Mouse (Mus musculus) midbrain, postnatal 0 days (tissue): ENCODE measurements at regions not wholly inside any gene's neighbourhood (a gene's known extent, or its start where the extent isn't known, plus 50 kb on each side); places are given as distances from the start of the nearest gene placed in this dataset.

ENCODE experiments used
- ATAC-seq: fragments of 200-750 bp; cut with Nextera tagmentation; 2 replicates; pipeline ENCODE4 v1.8.0; 2017; ENCODE audit warnings: moderate number of reproducible peaks, mild to moderate bottlenecking, moderate TSS enrichment, moderate library complexity; ENCODE audit not compliant: low FRiP score
- DNase-seq: peaks from one replicate; pipeline ENCODE4 v3.0.0-alpha.2; 2015; ENCODE audit warnings: low spot score
- H3K27ac ChIP-seq: fragments of 300-500 bp; sonication (generic); 2 replicates; pipeline ENCODE4 v1.5.1; 2014; ENCODE audit warnings: low read depth, mild to moderate bottlenecking, low read length, mixed read lengths
- H3K27me3 ChIP-seq: fragments of 300-500 bp; sonication (generic); 2 replicates; pipeline ENCODE4 v1.6.1; 2014; ENCODE audit warnings: low read length, control low read depth, mixed read lengths; ENCODE audit not compliant: insufficient read depth
- H3K36me3 ChIP-seq: fragments of 300-500 bp; sonication (generic); 2 replicates; pipeline ENCODE4 v1.6.1; 2014; ENCODE audit warnings: low read length, control low read depth, mixed read lengths; ENCODE audit not compliant: insufficient read depth
- H3K4me1 ChIP-seq: fragments of 300-500 bp; sonication (generic); 2 replicates; pipeline ENCODE4 v1.6.1; 2014; ENCODE audit warnings: mild to moderate bottlenecking, control low read depth, antibody characterized with exemption, low read length, mixed read lengths; ENCODE audit not compliant: insufficient read depth
- H3K4me2 ChIP-seq: fragments of 300-500 bp; sonication (generic); 2 replicates; pipeline ENCODE4 v1.6.1; 2014; ENCODE audit warnings: low read depth, mild to moderate bottlenecking, low read length, mixed read lengths; ENCODE audit not compliant: poor library complexity, severe bottlenecking
- H3K4me3 ChIP-seq: fragments of 300-500 bp; sonication (generic); 2 replicates; pipeline ENCODE4 v1.5.1; 2014; ENCODE audit warnings: low read depth, mild to moderate bottlenecking, low read length, moderate library complexity
- H3K9ac ChIP-seq: fragments of 300-500 bp; sonication (generic); replicated peaks from 2 replicates; pipeline ENCODE4 v1.6.1; 2014; ENCODE audit warnings: mild to moderate bottlenecking, low read length, moderate library complexity, mixed read lengths; ENCODE audit not compliant: poor library complexity, severe bottlenecking
- H3K9me3 ChIP-seq: fragments of 300-500 bp; sonication (generic); 2 replicates; pipeline ENCODE4 v1.6.1; 2016; ENCODE audit warnings: low read length, control low read depth
- CTCF ChIP-seq: IDR thresholded peaks from 2 replicates; pipeline ENCODE4 v1.5.1; 2016; ENCODE audit warnings: antibody characterized with exemption, mild to moderate bottlenecking
- WGBS: fragments of 180-500 bp; shearing (Covaris S2); extraction: QIAGEN DNeasy Blood & Tissue Kit; methylation state at CpG from one replicate; pipeline ENCODE4 v1.1.7; 2014; 5-methylcytosine and 5-hydroxymethylcytosine counted together

DNA sequence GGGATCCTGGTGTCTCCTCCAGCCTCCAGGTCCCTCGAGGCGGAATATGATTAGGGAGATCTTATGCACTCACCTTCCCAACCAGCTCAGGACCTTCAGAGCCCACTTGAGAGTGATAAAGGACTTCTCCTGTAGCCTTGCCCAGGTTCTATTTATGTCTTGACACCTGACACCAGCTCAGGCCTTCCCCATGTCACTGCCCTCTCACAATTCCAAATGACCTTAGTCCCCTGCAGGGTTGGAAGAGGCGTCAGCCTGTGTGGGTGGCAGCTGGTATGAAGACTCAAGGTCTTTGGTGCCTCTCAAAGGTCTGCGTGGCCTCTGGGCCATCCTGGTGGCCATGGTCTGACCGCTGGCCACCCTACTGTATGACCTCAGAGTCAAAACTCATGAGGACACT is 120.1 kb downstream of the 1810010D01Rik start:
- Histone ChIP-seq H3K4me1 (no peaks in the 10 kb centered on the region), H3K4me2 (no peak overlapping the region), H3K27me3 (no peaks in the 10 kb centered on the region), H3K4me3 (no peak overlapping the region), H3K9ac (no peak overlapping the region), H3K9me3 (no peaks in the 10 kb centered on the region), H3K27ac (no peak overlapping the region), H3K36me3 (no peaks in the 10 kb centered on the region)
- DNase-seq, result no peak
- no peak for TF ChIP-seq CTCF
- 83% methylated on average over 5 of the region's 5 CpGs for WGBS
- ATAC-seq, result no peak

DNA sequence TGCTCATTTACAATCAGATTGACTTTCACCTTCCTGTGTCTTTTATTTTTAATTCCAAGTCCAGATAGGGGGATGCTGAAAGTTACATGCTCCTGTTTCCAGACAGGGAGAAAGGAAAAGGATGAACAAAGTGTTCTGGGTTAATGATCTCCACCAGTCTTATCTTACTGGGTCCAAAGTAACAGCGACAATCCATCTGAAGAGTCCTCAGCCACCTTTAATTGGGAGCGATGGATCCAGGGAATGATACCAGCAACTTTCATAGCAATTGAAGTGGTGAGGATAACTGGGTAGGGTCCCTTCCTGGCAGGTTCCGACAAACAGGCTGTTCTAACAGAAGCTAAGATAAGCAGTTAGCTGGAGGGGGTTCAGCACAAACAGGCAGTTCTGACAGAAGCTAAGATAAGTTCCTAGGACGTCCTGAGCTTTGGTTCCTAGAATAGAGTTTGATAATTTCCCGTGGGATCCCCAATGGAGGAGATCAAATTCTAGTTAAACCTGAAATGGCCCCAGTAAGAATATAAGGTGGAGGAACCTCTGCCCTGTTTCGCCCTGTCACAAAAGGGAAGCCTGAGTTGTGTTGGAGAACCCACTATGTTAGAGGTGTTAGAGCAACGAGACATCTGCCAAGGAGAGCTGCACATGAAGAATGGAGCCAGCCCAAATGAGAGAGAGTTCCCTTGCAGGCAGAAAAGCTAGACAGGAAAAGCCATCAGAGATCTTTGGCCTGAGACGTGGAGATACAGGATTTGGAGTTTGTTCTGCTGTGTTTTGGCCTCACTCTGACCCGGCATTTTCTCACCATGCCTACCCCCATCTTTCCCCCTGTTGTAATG is 124.8 kb downstream of the 1810010D01Rik start:
- DNase-seq (no peak), ATAC-seq (no peak)
- Histone ChIP-seq H3K36me3 (no peaks in the 10 kb centered on the region), H3K27ac (no peak overlapping the region), H3K27me3 (no peaks in the 10 kb centered on the region), H3K9me3 (0 out of 2 replicates have a peak, but pooled peaks cover 6% of the 10 kb centered on the region), H3K4me1 (no peaks in the 10 kb centered on the region), H3K4me3 (no peak overlapping the region), H3K4me2 (no peak overlapping the region), H3K9ac (no peak overlapping the region)
- WGBS, result 81% methylated on average over 9 of the region's 9 CpGs
- no peak for TF ChIP-seq CTCF

DNA sequence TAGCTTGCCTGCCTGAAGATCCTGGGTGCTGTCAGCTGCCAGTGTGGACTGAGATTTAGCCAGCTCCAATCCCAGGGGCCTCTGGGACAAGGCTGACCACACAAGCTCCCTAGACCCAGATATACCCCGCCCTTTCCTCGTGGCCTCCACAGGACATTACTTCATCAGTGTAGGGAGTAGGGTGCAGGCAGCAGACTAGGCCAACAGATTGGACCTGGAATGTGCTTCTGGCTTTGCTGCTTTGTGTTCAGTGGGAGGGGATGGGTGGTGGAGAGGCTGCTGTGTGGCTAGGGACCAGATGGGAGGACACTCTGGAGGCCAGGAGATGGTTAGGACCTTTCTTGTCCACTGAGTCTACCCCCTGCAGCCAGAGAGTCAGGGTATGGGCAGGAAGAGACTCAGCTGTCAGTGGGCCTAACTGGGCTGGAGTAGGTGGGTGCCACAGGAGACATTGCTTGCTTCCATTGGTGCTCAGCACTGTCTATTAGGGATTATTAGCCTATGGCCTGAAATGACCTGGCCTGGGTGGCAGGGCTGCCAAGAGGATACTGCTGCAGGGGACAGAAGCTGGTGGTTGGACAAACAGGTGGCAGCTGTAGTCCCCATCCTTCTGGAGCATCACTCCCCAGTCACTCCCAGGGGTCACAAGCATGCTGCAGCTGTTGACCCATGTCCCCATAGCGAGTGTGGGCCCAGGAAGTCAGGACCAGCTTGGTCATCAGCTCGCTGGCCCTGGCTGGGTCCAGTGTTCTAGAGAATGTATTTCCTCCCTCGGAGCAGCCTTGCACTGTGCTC is 132.5 kb upstream of the Ccnd1 start:
- Histone ChIP-seq H3K36me3 (no peaks in the 10 kb centered on the region), H3K27ac (no peak overlapping the region), H3K4me1 (no peaks in the 10 kb centered on the region), H3K4me2 (no peak overlapping the region), H3K9me3 (no peaks in the 10 kb centered on the region), H3K9ac (no peak overlapping the region), H3K27me3 (no peaks in the 10 kb centered on the region), H3K4me3 (no peak overlapping the region)
- 81% methylated on average over 5 of the region's 5 CpGs for WGBS
- DNase-seq, result no peak
- no peak for TF ChIP-seq CTCF
- no peak for ATAC-seq

DNA sequence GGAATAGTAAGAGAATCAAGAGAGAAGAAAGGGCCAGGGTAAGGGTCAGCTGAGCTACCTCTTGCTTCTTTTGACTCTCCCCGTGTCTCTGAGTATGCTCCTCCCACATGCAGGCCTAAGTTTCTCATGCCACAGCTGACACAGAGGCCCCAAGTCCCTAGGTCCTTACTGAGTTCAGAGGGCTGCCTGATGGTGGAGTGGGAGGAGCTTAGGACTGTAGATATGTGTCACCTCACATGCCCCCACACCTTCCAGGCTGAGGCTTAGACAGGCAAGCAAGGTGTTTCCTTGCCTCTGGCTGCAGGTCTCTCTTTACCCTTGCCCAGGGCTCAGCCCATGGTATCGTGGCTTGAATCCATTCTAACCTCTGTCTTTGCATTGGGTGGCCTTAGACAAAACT is 131.8 kb upstream of the Ccnd1 start:
- ATAC-seq (no peak), DNase-seq (no peak)
- Histone ChIP-seq H3K27me3 (no peaks in the 10 kb centered on the region), H3K27ac (no peak overlapping the region), H3K4me1 (no peaks in the 10 kb centered on the region), H3K9me3 (no peaks in the 10 kb centered on the region), H3K36me3 (no peaks in the 10 kb centered on the region), H3K4me2 (no peak overlapping the region), H3K4me3 (no peak overlapping the region), H3K9ac (no peak overlapping the region)
- 61% methylated on average over 2 of the region's 2 CpGs for WGBS
- no peak for TF ChIP-seq CTCF

DNA sequence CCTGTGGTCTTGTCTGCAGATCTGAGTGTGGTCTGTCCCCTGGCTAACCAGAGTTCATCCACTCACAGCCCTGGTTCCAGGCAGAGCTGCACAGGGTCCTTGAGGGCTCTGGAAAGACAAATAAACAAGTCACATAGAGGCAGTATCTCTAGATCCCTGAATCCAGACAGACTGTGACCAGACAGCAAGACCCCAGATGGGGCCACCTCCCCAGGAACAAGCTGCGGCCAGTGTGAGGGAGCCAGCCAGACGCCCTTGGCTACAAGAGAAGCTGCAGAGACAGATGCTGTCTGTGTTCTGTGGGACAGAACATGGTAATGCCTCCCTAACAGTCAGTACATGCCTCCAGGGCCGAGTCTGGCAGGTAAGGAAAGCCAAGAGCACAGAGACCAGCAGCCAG is 127.6 kb upstream of the Ccnd1 start:
- H3K27ac ChIP-seq, result no peak overlapping the region
- ATAC-seq (no peak), DNase-seq (no peak)
- no peaks in the 10 kb centered on the region for H3K36me3 ChIP-seq
- H3K27me3 ChIP-seq, result no peaks in the 10 kb centered on the region
- no peaks in the 10 kb centered on the region for H3K4me1 ChIP-seq
- TF ChIP-seq CTCF, result no peak
- 73% methylated on average over 3 of the region's 3 CpGs for WGBS
- no peaks in the 10 kb centered on the region for H3K9me3 ChIP-seq
- H3K4me3 ChIP-seq, result no peak overlapping the region
- H3K9ac ChIP-seq, result no peak overlapping the region
- H3K4me2 ChIP-seq, result no peak overlapping the region

DNA sequence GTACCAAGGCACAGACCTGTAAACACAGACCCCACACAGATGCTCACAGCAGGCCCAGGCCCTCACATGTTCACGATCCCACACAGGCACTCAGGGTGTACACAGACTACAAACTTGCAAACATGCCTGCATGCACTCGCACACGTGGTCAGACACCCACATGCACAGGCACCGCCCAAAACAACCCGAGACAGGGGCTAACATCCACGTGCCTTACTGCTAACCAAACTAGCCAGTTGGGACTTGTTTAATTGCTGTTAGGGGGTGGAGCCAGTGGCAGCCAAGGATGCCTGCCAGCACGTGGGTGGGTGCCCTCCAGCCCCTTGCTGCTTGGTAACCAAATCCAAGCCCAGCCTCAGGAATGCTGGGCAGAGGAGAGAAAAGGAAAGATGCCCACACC is 116.6 kb upstream of the Ccnd1 start:
- Histone ChIP-seq H3K4me2 (no peak overlapping the region), H3K4me1 (no peaks in the 10 kb centered on the region), H3K9ac (no peak overlapping the region), H3K27ac (no peak overlapping the region), H3K9me3 (peaks cover 4% of the 10 kb centered on the region; the same call in 1 of the 2 replicates), H3K4me3 (no peak overlapping the region), H3K27me3 (no peaks in the 10 kb centered on the region), H3K36me3 (no peaks in the 10 kb centered on the region)
- WGBS, result 61% methylated on average over 7 of the region's 7 CpGs
- no peak for TF ChIP-seq CTCF
- ATAC-seq, result no peak
- DNase-seq, result no peak
